Mouse (Mus musculus): ENCODE results near the gene Hao2. TPM values are rescaled to one million over a fixed set of nuclear protein-coding genes. Genes with fewer than 3 reads are reported as not detected.

The Hao2 gene
- polyA plus RNA-seq, 1 experiment from 2014 or later: not detected

GRCm38 (mm10) chr3:98931836-98932235 is 38.8 kb upstream of the Hao2 start:
- no peaks in the 10 kb centered on the region for H3K36me3 ChIP-seq (ENCODE audit: control insufficient read depth, insufficient read depth, low read length)

GRCm38 (mm10) chr3:98920417-98920816 is 27.4 kb upstream of the Hao2 start:
- Histone ChIP-seq H3K9ac (replicated peaks; ENCODE audit: low read depth, low read length) (no peak overlapping the region), H3K4me3 (ENCODE audit: low read depth, low read length) (no peak overlapping the region), H3K36me3 (ENCODE audit: control insufficient read depth, insufficient read depth, low read length) (no peaks in the 10 kb centered on the region), H3K27ac (ENCODE audit: low read length) (no peak overlapping the region), H3K27me3 (ENCODE audit: control insufficient read depth, insufficient read depth, low read length) (no peaks in the 10 kb centered on the region), H3K9me3 (ENCODE audit: control insufficient read depth, low read depth, low read length) (no peaks in the 10 kb centered on the region), H3K4me2 (replicated peaks; ENCODE audit: low read depth, low read length) (no peak overlapping the region), H3K4me1 (ENCODE audit: control insufficient read depth, insufficient read depth, low read length) (no peaks in the 10 kb centered on the region)
- ATAC-seq (ENCODE audit: insufficient number of reproducible peaks, insufficient read depth, low FRiP score, low read depth): no peak
- WGBS: 85% methylated on average over 3 of the region's 3 CpGs

More at GRCm38 (mm10) chr3:98931836-98932235, 38.8 kb upstream of the Hao2 start:
- H3K4me2 ChIP-seq (replicated peaks; ENCODE audit: low read depth, low read length): no peak overlapping the region
- H3K27ac ChIP-seq (ENCODE audit: low read length): no peak overlapping the region
- H3K27me3 ChIP-seq (ENCODE audit: control insufficient read depth, insufficient read depth, low read length): no peaks in the 10 kb centered on the region
- H3K9ac ChIP-seq (replicated peaks; ENCODE audit: low read depth, low read length): no peak overlapping the region
- H3K9me3 ChIP-seq (ENCODE audit: control insufficient read depth, low read depth, low read length): no peaks in the 10 kb centered on the region
- no peak for ATAC-seq (ENCODE audit: insufficient number of reproducible peaks, insufficient read depth, low FRiP score, low read depth)
- WGBS: 21% methylated on average over 1 of the region's 1 CpGs
- H3K4me1 ChIP-seq (ENCODE audit: control insufficient read depth, insufficient read depth, low read length): no peaks in the 10 kb centered on the region; the same call in 1 of the 2 replicates
- no peak overlapping the region for H3K4me3 ChIP-seq (ENCODE audit: low read depth, low read length)

GRCm38 (mm10) chr3:98917260-98917659 is 24.2 kb upstream of the Hao2 start:
- no peak overlapping the region for H3K4me3 ChIP-seq (ENCODE audit: low read depth, low read length)
- no peaks in the 10 kb centered on the region for H3K4me1 ChIP-seq (ENCODE audit: control insufficient read depth, insufficient read depth, low read length)
- no peak overlapping the region for H3K9ac ChIP-seq (replicated peaks; ENCODE audit: low read depth, low read length)
- H3K27me3 ChIP-seq (ENCODE audit: control insufficient read depth, insufficient read depth, low read length): no peaks in the 10 kb centered on the region
- WGBS: no CpG with 5 or more reads among the region's 1 CpGs
- H3K9me3 ChIP-seq (ENCODE audit: control insufficient read depth, low read depth, low read length): no peaks in the 10 kb centered on the region
- no peak overlapping the region for H3K4me2 ChIP-seq (replicated peaks; ENCODE audit: low read depth, low read length)
- H3K27ac ChIP-seq (ENCODE audit: low read length): no peak overlapping the region
- no peaks in the 10 kb centered on the region for H3K36me3 ChIP-seq (ENCODE audit: control insufficient read depth, insufficient read depth, low read length)
- no peak for ATAC-seq (ENCODE audit: insufficient number of reproducible peaks, insufficient read depth, low FRiP score, low read depth)

GRCm38 (mm10) chr3:98916856-98917255 is 23.8 kb upstream of the Hao2 start:
- H3K9ac ChIP-seq (replicated peaks; ENCODE audit: low read depth, low read length): no peak overlapping the region
- H3K4me3 ChIP-seq (ENCODE audit: low read depth, low read length): no peak overlapping the region
- no peak overlapping the region for H3K4me2 ChIP-seq (replicated peaks; ENCODE audit: low read depth, low read length)
- no peaks in the 10 kb centered on the region for H3K27me3 ChIP-seq (ENCODE audit: control insufficient read depth, insufficient read depth, low read length)
- no peaks in the 10 kb centered on the region for H3K9me3 ChIP-seq (ENCODE audit: control insufficient read depth, low read depth, low read length)
- WGBS: 63% methylated on average over 2 of the region's 2 CpGs
- H3K4me1 ChIP-seq (ENCODE audit: control insufficient read depth, insufficient read depth, low read length): no peaks in the 10 kb centered on the region
- ATAC-seq (ENCODE audit: insufficient number of reproducible peaks, insufficient read depth, low FRiP score, low read depth): no peak
- H3K36me3 ChIP-seq (ENCODE audit: control insufficient read depth, insufficient read depth, low read length): no peaks in the 10 kb centered on the region
- no peak overlapping the region for H3K27ac ChIP-seq (ENCODE audit: low read length)

GRCm38 (mm10) chr3:98915659-98916058 is 22.6 kb upstream of the Hao2 start:
- H3K9ac ChIP-seq (replicated peaks; ENCODE audit: low read depth, low read length): no peak overlapping the region
- no peaks in the 10 kb centered on the region for H3K36me3 ChIP-seq (ENCODE audit: control insufficient read depth, insufficient read depth, low read length)
- no peak overlapping the region for H3K4me3 ChIP-seq (ENCODE audit: low read depth, low read length)
- no peaks in the 10 kb centered on the region for H3K9me3 ChIP-seq (ENCODE audit: control insufficient read depth, low read depth, low read length)
- no peaks in the 10 kb centered on the region for H3K4me1 ChIP-seq (ENCODE audit: control insufficient read depth, insufficient read depth, low read length)
- H3K4me2 ChIP-seq (replicated peaks; ENCODE audit: low read depth, low read length): no peak overlapping the region
- 11% methylated on average over 4 of the region's 4 CpGs for WGBS
- no peaks in the 10 kb centered on the region for H3K27me3 ChIP-seq (ENCODE audit: control insufficient read depth, insufficient read depth, low read length)
- no peak for ATAC-seq (ENCODE audit: insufficient number of reproducible peaks, insufficient read depth, low FRiP score, low read depth)
- H3K27ac ChIP-seq (ENCODE audit: low read length): no peak overlapping the region

GRCm38 (mm10) chr3:98913591-98913990 is 20.6 kb upstream of the Hao2 start:
- WGBS: 74% methylated on average over 6 of the region's 6 CpGs
- no peak for ATAC-seq (ENCODE audit: insufficient number of reproducible peaks, insufficient read depth, low FRiP score, low read depth)
- H3K4me1 ChIP-seq (ENCODE audit: control insufficient read depth, insufficient read depth, low read length): no peaks in the 10 kb centered on the region

GRCm38 (mm10) chr3:98897606-98898005 is 4.6 kb upstream of the Hao2 start:
- Histone ChIP-seq H3K27ac (ENCODE audit: low read length) (no peak overlapping the region), H3K27me3 (ENCODE audit: control insufficient read depth, insufficient read depth, low read length) (no peaks in the 10 kb centered on the region), H3K9me3 (ENCODE audit: control insufficient read depth, low read depth, low read length) (no peaks in the 10 kb centered on the region), H3K36me3 (ENCODE audit: control insufficient read depth, insufficient read depth, low read length) (no peaks in the 10 kb centered on the region), H3K4me3 (ENCODE audit: low read depth, low read length) (no peak overlapping the region), H3K4me1 (ENCODE audit: control insufficient read depth, insufficient read depth, low read length) (no peaks in the 10 kb centered on the region), H3K9ac (replicated peaks; ENCODE audit: low read depth, low read length) (no peak overlapping the region), H3K4me2 (replicated peaks; ENCODE audit: low read depth, low read length) (no peak overlapping the region)
- ATAC-seq (ENCODE audit: insufficient number of reproducible peaks, insufficient read depth, low FRiP score, low read depth): no peak
- 78% methylated on average over 2 of the region's 2 CpGs for WGBS

More at GRCm38 (mm10) chr3:98913591-98913990, 20.6 kb upstream of the Hao2 start:
- H3K27me3 ChIP-seq (ENCODE audit: control insufficient read depth, insufficient read depth, low read length): no peaks in the 10 kb centered on the region
- H3K9ac ChIP-seq (replicated peaks; ENCODE audit: low read depth, low read length): no peak overlapping the region
- H3K36me3 ChIP-seq (ENCODE audit: control insufficient read depth, insufficient read depth, low read length): no peaks in the 10 kb centered on the region
- no peak overlapping the region for H3K27ac ChIP-seq (ENCODE audit: low read length)
- H3K9me3 ChIP-seq (ENCODE audit: control insufficient read depth, low read depth, low read length): no peaks in the 10 kb centered on the region
- no peak overlapping the region for H3K4me2 ChIP-seq (replicated peaks; ENCODE audit: low read depth, low read length)
- no peak overlapping the region for H3K4me3 ChIP-seq (ENCODE audit: low read depth, low read length)

GRCm38 (mm10) chr3:98895071-98895601 is 2.1 kb upstream of the Hao2 start:
- ATAC-seq (ENCODE audit: insufficient number of reproducible peaks, insufficient read depth, low FRiP score, low read depth): no peak; the same call in 1 of the 2 replicates
- WGBS: 46% methylated on average over 10 of the region's 10 CpGs
- H3K4me3 ChIP-seq (ENCODE audit: low read depth, low read length): no peak overlapping the region

GRCm38 (mm10) chr3:98890430-98890829 is 2.6 kb downstream of the Hao2 start:
- no peak overlapping the region for H3K9ac ChIP-seq (replicated peaks; ENCODE audit: low read depth, low read length)
- no peak overlapping the region for H3K4me2 ChIP-seq (replicated peaks; ENCODE audit: low read depth, low read length)
- no peaks in the 10 kb centered on the region for H3K27me3 ChIP-seq (ENCODE audit: control insufficient read depth, insufficient read depth, low read length)
- no peaks in the 10 kb centered on the region for H3K36me3 ChIP-seq (ENCODE audit: control insufficient read depth, insufficient read depth, low read length)
- H3K4me1 ChIP-seq (ENCODE audit: control insufficient read depth, insufficient read depth, low read length): no peaks in the 10 kb centered on the region
- no peak overlapping the region for H3K27ac ChIP-seq (ENCODE audit: low read length)
- no peaks in the 10 kb centered on the region for H3K9me3 ChIP-seq (ENCODE audit: control insufficient read depth, low read depth, low read length)
- 85% methylated on average over 4 of the region's 4 CpGs for WGBS
- ATAC-seq (ENCODE audit: insufficient number of reproducible peaks, insufficient read depth, low FRiP score, low read depth): no peak
- H3K4me3 ChIP-seq (ENCODE audit: low read depth, low read length): no peak overlapping the region

More at GRCm38 (mm10) chr3:98895071-98895601, 2.1 kb upstream of the Hao2 start:
- Histone ChIP-seq H3K4me2 (replicated peaks; ENCODE audit: low read depth, low read length) (no peak overlapping the region), H3K9ac (replicated peaks; ENCODE audit: low read depth, low read length) (no peak overlapping the region), H3K4me1 (ENCODE audit: control insufficient read depth, insufficient read depth, low read length) (no peaks in the 10 kb centered on the region), H3K27me3 (ENCODE audit: control insufficient read depth, insufficient read depth, low read length) (no peaks in the 10 kb centered on the region), H3K27ac (ENCODE audit: low read length) (no peak overlapping the region), H3K36me3 (ENCODE audit: control insufficient read depth, insufficient read depth, low read length) (no peaks in the 10 kb centered on the region), H3K9me3 (ENCODE audit: control insufficient read depth, low read depth, low read length) (no peaks in the 10 kb centered on the region)

Measured in stomach, embryonic 14.5 days (tissue).